Mouse (Mus musculus): ENCODE results near the gene Kank4. TPM values are rescaled to one million over a fixed set of nuclear protein-coding genes. Genes with fewer than 3 reads are reported as not detected.

The Kank4 gene
- total and polyA plus RNA-seq, 3 experiments = 0.50 to 0.84 (median 0.51) TPM

DNA sequence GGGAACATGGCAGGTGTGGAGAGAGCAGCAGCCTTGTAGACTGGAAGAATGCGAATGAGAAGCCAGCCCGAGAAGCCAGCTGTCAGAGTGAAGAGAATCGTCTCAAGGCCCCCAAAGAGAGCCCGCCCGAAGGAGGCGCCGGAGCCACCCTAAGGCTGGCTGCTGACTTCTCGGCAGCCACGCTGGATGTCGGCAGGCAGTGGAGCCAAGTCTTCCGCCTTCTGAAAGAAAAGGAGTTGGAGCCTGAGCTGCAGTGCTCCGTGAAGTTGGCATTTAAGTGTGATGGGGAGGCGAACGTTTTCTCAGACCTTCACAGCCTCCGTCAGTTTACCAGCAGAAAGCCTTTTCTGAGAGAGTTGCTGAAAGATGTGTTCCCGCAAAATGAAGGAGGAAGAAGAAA lies 83.7 kb downstream of the Kank4 start:
- Histone ChIP-seq H3K27me3 (ENCODE audit: control insufficient read depth, insufficient read depth, low read length) (no peaks in the 10 kb centered on the region), H3K36me3 (ENCODE audit: control insufficient read depth, insufficient read depth, low read length) (no peaks in the 10 kb centered on the region), H3K4me3 (no peak overlapping the region), H3K79me2 (replicated peaks; ENCODE audit: control insufficient read depth, insufficient read depth, low read length) (no peaks in the 10 kb centered on the region), H3K27ac (no peak overlapping the region), H3K4me1 (ENCODE audit: control insufficient read depth, insufficient read depth, low read length) (no peaks in the 10 kb centered on the region), H3K9ac (ENCODE audit: low read depth, low read length) (no peak overlapping the region)
- TF ChIP-seq CTCF (IDR thresholded peaks at IDR 0.05) = no peak
- TF ChIP-seq POLR2A (IDR thresholded peaks at IDR 0.05; ENCODE audit: insufficient read depth, low read depth, low read length) = no peak
- TF ChIP-seq EP300 (IDR thresholded peaks at IDR 0.05; ENCODE audit: insufficient read depth, low read depth, low read length) = no peak
- intact Hi-C loops (cut with DNase I) = no loop called here
- WGBS = 94% methylated on average over 16 of the region's 16 CpGs
- DNase-seq = no peak

DNA sequence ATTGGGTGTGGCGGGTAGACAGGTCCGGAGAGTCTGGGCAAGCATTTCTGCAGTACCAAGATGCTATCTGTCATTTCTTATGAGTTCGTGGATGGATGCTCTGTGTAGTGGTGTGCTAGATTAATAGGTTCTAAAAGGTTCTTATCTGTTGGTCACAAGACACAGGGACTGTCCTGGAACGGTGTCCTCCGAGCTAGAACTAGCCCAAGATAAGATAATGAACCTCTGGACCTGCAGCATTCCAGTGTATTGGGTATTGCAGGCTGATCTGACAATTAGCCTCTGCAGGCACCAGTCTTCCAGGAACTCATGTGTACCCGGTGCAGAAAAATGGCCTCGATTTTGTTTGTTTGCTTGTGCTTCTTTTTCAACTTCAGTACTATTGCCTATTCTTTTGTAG lies 88.6 kb downstream of the Kank4 start:
- H3K27me3 ChIP-seq (ENCODE audit: control insufficient read depth, insufficient read depth, low read length) = no peaks in the 10 kb centered on the region; the same call in 1 of the 2 replicates
- H3K9ac ChIP-seq (ENCODE audit: low read depth, low read length) = no peak overlapping the region
- H3K27ac ChIP-seq = no peak overlapping the region
- no peaks in the 10 kb centered on the region for H3K36me3 ChIP-seq (ENCODE audit: control insufficient read depth, insufficient read depth, low read length)
- H3K79me2 ChIP-seq (replicated peaks; ENCODE audit: control insufficient read depth, insufficient read depth, low read length) = no peaks in the 10 kb centered on the region
- no peak overlapping the region for H3K4me3 ChIP-seq
- WGBS = 59% methylated on average over 7 of the region's 7 CpGs
- TF ChIP-seq POLR2A (IDR thresholded peaks at IDR 0.05; ENCODE audit: insufficient read depth, low read depth, low read length) (no peak), CTCF (IDR thresholded peaks at IDR 0.05) (no peak), EP300 (IDR thresholded peaks at IDR 0.05; ENCODE audit: insufficient read depth, low read depth, low read length) (no peak)
- intact Hi-C loops (cut with DNase I) = no loop called here
- peaks cover 2% of the 10 kb centered on the region; the same call in 1 of the 2 replicates for H3K4me1 ChIP-seq (ENCODE audit: control insufficient read depth, insufficient read depth, low read length)
- DNase-seq = no peak

DNA sequence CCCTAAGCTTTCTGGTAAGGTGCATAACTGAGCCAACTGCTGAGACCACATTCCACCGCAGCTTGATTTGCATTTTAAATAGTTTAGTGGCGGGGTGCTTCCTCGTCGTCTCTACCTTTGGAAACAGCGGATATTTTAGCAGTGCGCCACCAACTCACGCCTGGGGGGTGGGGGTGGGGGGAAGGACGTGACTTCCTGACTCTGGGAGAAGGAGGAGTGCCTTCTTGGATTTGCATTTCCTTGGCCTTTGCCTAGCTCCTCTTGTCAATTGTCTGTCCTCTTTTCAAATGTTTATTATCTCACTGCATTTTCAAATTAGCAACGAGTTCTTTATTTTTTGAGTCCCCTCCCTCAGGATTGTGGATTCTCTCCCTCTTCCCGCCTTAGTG lies 89.4 kb downstream of the Kank4 start:
- Histone ChIP-seq H3K79me2 (replicated peaks; ENCODE audit: control insufficient read depth, insufficient read depth, low read length) (no peaks in the 10 kb centered on the region), H3K4me3 (no peak overlapping the region), H3K4me1 (ENCODE audit: control insufficient read depth, insufficient read depth, low read length) (peaks cover 2% of the 10 kb centered on the region; the same call in 1 of the 2 replicates), H3K27ac (no peak overlapping the region), H3K9ac (ENCODE audit: low read depth, low read length) (no peak overlapping the region), H3K36me3 (ENCODE audit: control insufficient read depth, insufficient read depth, low read length) (no peaks in the 10 kb centered on the region), H3K27me3 (ENCODE audit: control insufficient read depth, insufficient read depth, low read length) (no peaks in the 10 kb centered on the region; the same call in 1 of the 2 replicates)
- intact Hi-C loops (cut with DNase I) = no loop called here
- TF ChIP-seq EP300 (IDR thresholded peaks at IDR 0.05; ENCODE audit: insufficient read depth, low read depth, low read length) = no peak
- no peak for TF ChIP-seq CTCF (IDR thresholded peaks at IDR 0.05)
- TF ChIP-seq POLR2A (IDR thresholded peaks at IDR 0.05; ENCODE audit: insufficient read depth, low read depth, low read length) = no peak
- WGBS = 9% methylated on average over 10 of the region's 10 CpGs
- DNase-seq = no peak

DNA sequence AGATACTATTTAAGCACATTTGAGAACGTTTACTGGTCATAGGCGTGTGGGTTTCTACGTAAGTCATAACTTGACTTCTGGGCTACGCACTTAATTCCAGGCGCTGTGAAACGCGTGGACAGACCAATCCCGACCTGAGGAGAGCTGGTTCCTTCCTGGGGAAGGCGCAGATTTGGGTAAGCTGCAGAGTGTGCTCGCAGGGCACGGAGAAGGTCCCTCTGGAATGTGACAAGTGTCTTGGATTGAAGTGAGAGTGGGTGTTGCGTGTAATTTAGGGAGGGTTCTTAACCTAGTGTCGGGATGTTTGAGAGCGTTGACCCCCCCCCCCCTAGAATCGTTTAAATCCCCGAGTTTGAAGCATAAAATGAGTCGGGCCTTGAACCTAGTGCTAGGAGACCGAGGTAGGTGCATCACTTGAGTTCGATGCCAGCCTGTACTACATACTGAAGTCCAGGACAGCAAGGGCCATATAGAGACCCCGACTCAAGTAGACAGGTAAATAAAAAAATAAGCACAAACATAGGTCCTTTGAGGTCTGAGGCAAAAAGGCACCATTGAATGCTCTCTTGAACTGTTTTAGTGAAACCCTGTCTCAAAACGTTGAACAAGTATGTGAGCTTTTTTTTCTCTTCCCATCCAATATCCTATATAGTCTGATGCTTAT lies 89.9 kb downstream of the Kank4 start:
- DNase-seq = no peak
- H3K9ac ChIP-seq (ENCODE audit: low read depth, low read length) = no peak overlapping the region
- H3K36me3 ChIP-seq (ENCODE audit: control insufficient read depth, insufficient read depth, low read length) = no peaks in the 10 kb centered on the region
- H3K27ac ChIP-seq = no peak overlapping the region
- intact Hi-C loops (cut with DNase I) = no loop called here
- WGBS = 11% methylated on average over 21 of the region's 21 CpGs
- H3K4me1 ChIP-seq (ENCODE audit: control insufficient read depth, insufficient read depth, low read length) = peaks cover 2% of the 10 kb centered on the region; the same call in 1 of the 2 replicates
- H3K27me3 ChIP-seq (ENCODE audit: control insufficient read depth, insufficient read depth, low read length) = no peaks in the 10 kb centered on the region; the same call in 1 of the 2 replicates
- no peaks in the 10 kb centered on the region for H3K79me2 ChIP-seq (replicated peaks; ENCODE audit: control insufficient read depth, insufficient read depth, low read length)
- TF ChIP-seq CTCF (IDR thresholded peaks at IDR 0.05) (no peak), EP300 (IDR thresholded peaks at IDR 0.05; ENCODE audit: insufficient read depth, low read depth, low read length) (no peak), POLR2A (IDR thresholded peaks at IDR 0.05; ENCODE audit: insufficient read depth, low read depth, low read length) (no peak)
- H3K4me3 ChIP-seq = no peak overlapping the region

DNA sequence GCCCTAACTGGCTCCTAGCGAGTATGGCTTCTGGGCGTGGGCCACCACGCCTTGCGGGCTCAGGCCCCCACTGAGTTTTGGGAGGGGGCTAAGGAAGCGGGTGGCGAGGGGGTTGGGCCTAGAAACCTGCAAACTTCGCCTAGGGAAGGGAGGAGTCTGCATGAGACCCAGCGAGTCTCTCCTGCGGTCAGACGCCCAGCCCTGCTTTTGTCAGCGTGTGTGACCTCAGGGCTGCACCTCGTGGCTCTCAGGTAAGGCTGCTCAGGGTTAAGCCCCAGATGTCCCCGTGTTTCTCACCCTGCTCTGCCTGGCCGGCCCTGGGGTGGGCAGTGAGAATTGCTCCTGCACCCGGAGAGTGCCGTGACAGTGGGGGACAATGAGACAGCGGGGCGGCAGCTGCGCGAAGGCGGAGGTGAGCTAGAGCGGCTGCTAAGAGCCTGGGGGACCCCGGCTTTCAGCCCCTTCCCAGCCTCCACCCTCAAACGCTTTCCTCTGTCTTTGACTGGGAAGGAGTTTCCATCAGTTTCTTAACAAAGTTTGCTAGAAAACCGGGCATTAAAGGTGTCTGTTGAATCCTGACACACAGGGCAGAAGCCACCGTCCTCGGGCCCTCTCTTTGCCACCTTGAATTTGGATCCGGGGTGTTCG lies 90.6 kb downstream of the Kank4 start, which contains the start of gene L1td1:
Gene L1td1, plus strand, starts transcription at position 145 of the 648 bp plus-strand sequence.
- 27% methylated on average over 29 of the region's 29 CpGs for WGBS

DNA sequence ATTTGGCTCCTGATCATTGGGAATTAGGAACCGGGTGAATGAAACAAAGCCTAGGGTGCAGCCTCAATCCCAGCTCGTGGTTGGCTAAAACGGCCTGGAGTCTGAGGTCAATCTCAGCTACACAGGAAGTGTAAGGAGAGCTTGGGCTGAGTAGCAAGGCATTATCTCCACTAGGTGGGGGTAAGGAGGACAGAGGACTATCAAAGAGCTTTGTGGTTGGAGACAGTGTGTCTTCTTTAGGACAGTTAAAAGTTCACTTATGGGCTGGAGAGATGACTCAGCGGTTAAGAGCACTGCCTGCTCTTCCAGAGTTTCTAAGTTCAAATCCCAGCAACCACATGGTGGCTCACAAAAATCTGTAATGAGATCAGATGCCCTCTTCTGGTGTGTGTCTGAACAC lies 91.9 kb downstream of the Kank4 start:
- Histone ChIP-seq H3K36me3 (ENCODE audit: control insufficient read depth, insufficient read depth, low read length) (no peaks in the 10 kb centered on the region), H3K4me1 (ENCODE audit: control insufficient read depth, insufficient read depth, low read length) (peaks cover 2% of the 10 kb centered on the region; the same call in 1 of the 2 replicates), H3K27me3 (ENCODE audit: control insufficient read depth, insufficient read depth, low read length) (no peaks in the 10 kb centered on the region; the same call in 1 of the 2 replicates), H3K79me2 (replicated peaks; ENCODE audit: control insufficient read depth, insufficient read depth, low read length) (no peaks in the 10 kb centered on the region), H3K27ac (no peak overlapping the region), H3K9ac (ENCODE audit: low read depth, low read length) (no peak overlapping the region), H3K4me3 (no peak overlapping the region)
- TF ChIP-seq POLR2A (IDR thresholded peaks at IDR 0.05; ENCODE audit: insufficient read depth, low read depth, low read length) (no peak), CTCF (IDR thresholded peaks at IDR 0.05) (peak; percentile 44)
- DNase-seq = no peak
- intact Hi-C loops (cut with DNase I) = no loop called here
- WGBS = 32% methylated on average over 4 of the region's 4 CpGs

More for the DNA sequence above, 90.6 kb downstream of the Kank4 start, which contains the start of gene L1td1:
- H3K27me3 ChIP-seq (ENCODE audit: control insufficient read depth, insufficient read depth, low read length) = no peaks in the 10 kb centered on the region; the same call in 1 of the 2 replicates
- TF ChIP-seq POLR2A (IDR thresholded peaks at IDR 0.05; ENCODE audit: insufficient read depth, low read depth, low read length) = no peak
- TF ChIP-seq CTCF (IDR thresholded peaks at IDR 0.05) = no peak
- no peak for TF ChIP-seq EP300 (IDR thresholded peaks at IDR 0.05; ENCODE audit: insufficient read depth, low read depth, low read length)
- no peak within 1 kb of the TSS for H3K27ac ChIP-seq
- intact Hi-C loops (cut with DNase I) = no loop called here
- no peaks in the 10 kb centered on the region for H3K79me2 ChIP-seq (replicated peaks; ENCODE audit: control insufficient read depth, insufficient read depth, low read length)
- no peak within 1 kb of the TSS for H3K9ac ChIP-seq (ENCODE audit: low read depth, low read length)
- peaks cover 2% of the 10 kb centered on the region; the same call in 1 of the 2 replicates for H3K4me1 ChIP-seq (ENCODE audit: control insufficient read depth, insufficient read depth, low read length)
- H3K36me3 ChIP-seq (ENCODE audit: control insufficient read depth, insufficient read depth, low read length) = no peaks in the 10 kb centered on the region
- H3K4me3 ChIP-seq = no peak within 1 kb of the TSS
- no peak for DNase-seq
